Mouse (Mus musculus) hindbrain, embryonic 16.5 days (tissue): ENCODE measurements around the gene Fbxo41. TPM values are rescaled to one million over a fixed set of nuclear protein-coding genes. Genes with fewer than 3 reads are reported as not detected.

Experiments used
- ATAC-seq: fragments of 200-750 bp; cut with Nextera tagmentation; 2 replicates; pipeline ENCODE4 v1.8.0; 2017; ENCODE audit warnings: moderate TSS enrichment, moderate library complexity
- H3K27ac ChIP-seq: fragments of 300-500 bp; sonication (generic); 2 replicates; pipeline ENCODE4 v1.5.1; 2014; ENCODE audit warnings: low read depth, mild to moderate bottlenecking, control low read depth, low read length, moderate library complexity
- H3K27me3 ChIP-seq: fragments of 300-500 bp; sonication (generic); replicated peaks from 2 replicates; pipeline ENCODE4 v1.6.1; 2014; ENCODE audit warnings: low read length; ENCODE audit not compliant: control insufficient read depth, insufficient read depth
- H3K36me3 ChIP-seq: fragments of 300-500 bp; sonication (generic); 2 replicates; pipeline ENCODE4 v1.6.1; 2014; ENCODE audit warnings: mild to moderate bottlenecking, low read length, moderate library complexity, mixed read lengths; ENCODE audit not compliant: control insufficient read depth, insufficient read depth
- H3K4me1 ChIP-seq: fragments of 300-500 bp; sonication (generic); 2 replicates; pipeline ENCODE4 v1.6.1; 2014; ENCODE audit warnings: low read depth, low read length; ENCODE audit not compliant: control insufficient read depth, insufficient read depth
- H3K4me2 ChIP-seq: fragments of 300-500 bp; sonication (generic); 2 replicates; pipeline ENCODE4 v1.6.1; 2014; ENCODE audit warnings: mild to moderate bottlenecking, low read length, control low read depth, moderate library complexity
- H3K4me3 ChIP-seq: fragments of 300-500 bp; sonication (generic); 2 replicates; pipeline ENCODE4 v1.5.1; 2014; ENCODE audit warnings: mild to moderate bottlenecking, low read length, control low read depth, moderate library complexity
- H3K9ac ChIP-seq: fragments of 300-500 bp; sonication (generic); 2 replicates; pipeline ENCODE4 v1.6.1; 2014; ENCODE audit warnings: low read depth, mild to moderate bottlenecking, control low read depth, low read length, moderate library complexity
- H3K9me3 ChIP-seq: fragments of 300-500 bp; sonication (generic); 2 replicates; pipeline ENCODE4 v1.6.1; 2014; ENCODE audit warnings: mild to moderate bottlenecking, low read length, moderate library complexity; ENCODE audit not compliant: control insufficient read depth
- WGBS: fragments of 180-500 bp; shearing (Covaris S2); extraction: QIAGEN DNeasy Blood & Tissue Kit; methylation state at CpG from one replicate; pipeline ENCODE4 v1.1.7; 2014; 5-methylcytosine and 5-hydroxymethylcytosine counted together
- polyA plus RNA-seq: library from polyadenylated mRNA; unstranded; fragments of >200 nt; fragmentation: Nextera tagmentation; extraction: Ambion mirVana; gene quantifications from 2 replicates; pipeline ENCODE4 v1.2.1, GENCODE M21; 2015

Fbxo41 gene
- polyA plus RNA-seq, 1 experiment from 2014 or later, result 10.3 TPM

DNA sequence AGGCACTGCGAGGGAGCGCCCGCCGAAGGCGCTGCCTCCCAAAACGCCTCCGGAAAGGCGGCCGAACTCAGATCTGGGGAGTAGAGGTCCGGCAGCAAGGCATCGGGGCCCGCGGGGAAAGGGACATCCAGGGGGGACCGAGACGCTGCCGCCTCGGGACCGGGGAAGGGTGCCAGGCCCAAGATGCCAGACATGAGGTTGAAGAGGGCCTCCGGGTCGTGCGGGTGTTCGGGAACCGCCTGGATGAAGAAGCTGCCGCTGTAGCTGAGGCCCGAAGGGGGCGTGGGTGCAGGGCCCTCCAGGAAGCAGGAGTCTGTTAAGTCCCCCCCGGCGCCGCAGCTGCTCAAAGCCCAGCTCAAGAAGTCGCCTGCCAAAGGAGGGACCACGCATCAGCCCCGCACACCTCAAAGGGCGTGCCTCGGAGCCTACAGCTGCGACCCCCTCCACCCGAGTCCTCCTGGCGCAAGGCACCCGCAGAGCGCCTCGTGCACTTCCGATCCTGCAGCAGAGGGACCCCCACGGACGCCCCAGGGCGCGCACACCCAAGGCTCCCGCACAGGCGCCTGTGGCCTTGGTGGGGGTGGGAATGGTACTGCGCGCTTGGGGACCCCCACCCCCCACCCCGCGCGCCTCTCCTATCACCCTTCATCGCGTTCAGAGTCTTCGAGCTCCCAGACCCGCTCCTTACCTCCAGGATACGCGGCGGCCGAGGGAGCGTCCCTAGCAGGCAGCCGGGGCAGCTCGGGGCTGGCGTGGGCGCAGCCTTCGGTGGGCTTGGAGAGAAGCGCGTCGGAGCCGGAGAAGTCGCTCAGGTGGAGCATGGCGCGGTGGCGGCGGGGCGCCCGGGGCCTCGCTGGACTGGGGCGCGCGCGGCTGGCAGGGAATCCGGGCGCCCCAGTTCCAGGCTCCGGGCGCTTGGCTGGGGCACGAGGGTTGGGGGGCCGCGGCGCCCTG is 10.1 kb upstream of the Fbxo41 start:
- Histone ChIP-seq H3K27me3 (peaks cover 48% of the 10 kb centered on the region), H3K27ac (no peak overlapping the region), H3K9ac (no peak overlapping the region; the same call in 1 of the 2 replicates), H3K9me3 (no peaks in the 10 kb centered on the region), H3K4me1 (peaks cover 21% of the 10 kb centered on the region), H3K4me2 (peak overlapping the region; percentile 81), H3K4me3 (peak overlapping the region; percentile 51), H3K36me3 (no peaks in the 10 kb centered on the region)
- WGBS, result under 1% methylated on average over 79 of the region's 90 CpGs
- ATAC-seq, result peak; percentile 46

DNA sequence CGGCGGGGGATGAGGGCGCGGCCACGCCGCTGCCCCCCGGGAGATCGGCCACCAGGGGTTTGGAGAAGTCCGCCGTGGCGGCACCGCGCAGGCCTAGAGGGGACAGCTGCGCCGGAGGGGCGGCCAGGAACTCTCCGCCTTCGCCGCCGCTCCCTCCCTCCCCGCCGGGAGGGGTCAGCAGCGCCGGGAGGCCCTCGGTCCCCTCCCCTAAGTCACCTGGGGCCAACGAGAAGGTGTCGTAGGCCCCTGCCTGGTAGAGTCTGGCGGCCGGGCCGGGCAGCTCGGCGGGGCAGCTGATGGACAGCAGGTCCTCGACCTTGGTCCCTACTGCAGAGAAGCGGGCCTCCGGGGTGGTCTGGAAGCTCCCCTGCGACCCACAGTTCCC is 9.3 kb upstream of the Fbxo41 start:
- Histone ChIP-seq H3K4me1 (peaks cover 20% of the 10 kb centered on the region), H3K9me3 (no peaks in the 10 kb centered on the region), H3K4me3 (peak overlapping the region; percentile 51), H3K36me3 (no peaks in the 10 kb centered on the region), H3K9ac (peak overlapping the region; percentile 41; the same call in 1 of the 2 replicates), H3K27ac (no peak overlapping the region), H3K27me3 (peaks cover 48% of the 10 kb centered on the region), H3K4me2 (peak overlapping the region; percentile 81)
- ATAC-seq, result no peak
- WGBS, result 1% methylated on average over 34 of the region's 36 CpGs

DNA sequence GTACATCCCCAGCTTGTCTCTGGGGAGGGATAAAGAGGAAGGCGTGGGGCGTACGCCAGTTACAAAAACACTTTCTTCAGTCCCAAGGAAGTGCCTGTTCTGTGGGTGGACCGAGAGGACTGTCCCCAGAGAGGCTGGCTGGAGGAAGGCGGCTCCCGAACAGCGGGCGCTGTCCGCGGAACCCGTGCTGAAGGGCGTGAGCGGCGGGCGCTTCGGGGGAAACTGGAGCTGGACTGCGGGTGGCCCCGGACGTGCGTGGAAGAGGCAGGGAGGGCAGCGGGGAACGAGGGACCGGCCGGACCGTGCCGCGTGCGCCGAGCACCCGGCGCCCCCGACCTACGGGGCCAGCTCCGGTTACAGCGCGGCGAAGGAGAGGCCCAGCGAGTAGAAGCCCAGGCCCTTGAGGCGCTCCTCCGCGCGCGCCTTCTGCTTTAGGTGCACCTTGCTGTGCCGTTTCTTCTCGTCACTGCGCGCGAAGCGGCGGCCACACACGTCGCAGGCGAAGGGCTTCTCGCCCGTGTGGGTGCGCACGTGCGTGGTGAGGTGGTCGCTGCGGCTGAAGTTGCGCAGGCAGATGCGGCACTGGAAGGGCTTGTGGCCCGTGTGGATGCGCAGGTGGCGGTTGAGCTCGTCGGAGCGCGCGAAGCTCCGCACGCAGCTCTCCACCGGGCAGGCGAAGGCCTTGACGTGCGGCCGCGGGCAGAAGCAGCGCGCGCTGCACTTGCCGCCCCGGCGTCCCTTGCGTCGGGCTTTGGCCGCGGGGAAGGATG is 8.7 kb upstream of the Fbxo41 start:
- H3K36me3 ChIP-seq, result no peaks in the 10 kb centered on the region
- no peak for ATAC-seq
- peak overlapping the region; percentile 41; the same call in 1 of the 2 replicates for H3K9ac ChIP-seq
- peak overlapping the region; percentile 81 for H3K4me2 ChIP-seq
- peak overlapping the region; percentile 51 for H3K4me3 ChIP-seq
- H3K9me3 ChIP-seq, result no peaks in the 10 kb centered on the region
- WGBS, result under 1% methylated on average over 79 of the region's 88 CpGs
- peaks cover 20% of the 10 kb centered on the region for H3K4me1 ChIP-seq
- peaks cover 48% of the 10 kb centered on the region for H3K27me3 ChIP-seq
- H3K27ac ChIP-seq, result no peak overlapping the region

DNA sequence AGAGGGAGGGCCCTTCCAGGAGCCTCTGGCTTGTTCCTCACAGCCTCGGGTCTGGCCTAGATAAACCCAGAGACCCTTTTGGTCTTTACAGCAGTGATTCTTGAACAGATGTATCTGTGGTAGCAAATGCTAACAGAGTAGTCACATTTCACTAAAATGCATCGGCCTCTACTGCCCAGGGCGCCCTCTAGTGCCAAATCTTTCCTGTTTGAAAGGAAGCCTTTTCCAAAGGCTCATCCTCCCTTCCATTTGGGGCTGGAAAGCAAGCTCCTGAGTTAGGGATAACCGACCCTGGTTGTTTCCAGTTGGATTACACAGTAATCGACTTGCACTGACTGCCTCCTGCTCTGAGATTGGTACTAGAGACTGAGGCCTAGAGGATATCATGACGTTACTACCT is 7.7 kb upstream of the Fbxo41 start:
- WGBS, result 6% methylated on average over 6 of the region's 6 CpGs
- Histone ChIP-seq H3K27ac (no peak overlapping the region), H3K4me1 (peaks cover 20% of the 10 kb centered on the region), H3K9me3 (no peaks in the 10 kb centered on the region), H3K36me3 (no peaks in the 10 kb centered on the region), H3K4me2 (no peak overlapping the region), H3K9ac (no peak overlapping the region), H3K4me3 (no peak overlapping the region), H3K27me3 (peaks cover 42% of the 10 kb centered on the region)
- no peak for ATAC-seq

DNA sequence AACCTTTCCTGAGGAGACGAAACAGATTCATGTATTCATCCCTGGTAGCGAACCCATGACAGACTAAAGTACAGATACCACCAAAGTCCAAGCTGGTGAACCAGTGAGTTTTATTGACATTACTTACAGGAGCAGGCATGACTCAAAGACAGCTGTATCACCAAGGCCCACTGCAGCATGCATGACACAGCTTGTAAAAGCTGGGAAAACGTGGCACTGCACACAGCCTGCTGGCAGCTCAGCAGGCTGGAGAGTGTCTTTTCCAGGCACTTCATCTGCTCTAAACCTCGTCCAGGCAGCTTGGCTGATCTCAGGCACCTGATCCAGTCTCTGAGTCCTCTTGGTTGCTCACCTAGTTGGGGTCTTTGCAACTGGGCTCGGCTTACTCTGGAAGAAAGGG is 5.8 kb upstream of the Fbxo41 start:
- H3K27me3 ChIP-seq, result peaks cover 32% of the 10 kb centered on the region
- ATAC-seq, result no peak
- no peaks in the 10 kb centered on the region for H3K36me3 ChIP-seq
- no peak overlapping the region for H3K9ac ChIP-seq
- no peak overlapping the region for H3K4me3 ChIP-seq
- peaks cover 19% of the 10 kb centered on the region for H3K4me1 ChIP-seq
- WGBS, result 53% methylated on average over 5 of the region's 5 CpGs
- no peaks in the 10 kb centered on the region for H3K9me3 ChIP-seq
- H3K27ac ChIP-seq, result no peak overlapping the region
- no peak overlapping the region for H3K4me2 ChIP-seq

DNA sequence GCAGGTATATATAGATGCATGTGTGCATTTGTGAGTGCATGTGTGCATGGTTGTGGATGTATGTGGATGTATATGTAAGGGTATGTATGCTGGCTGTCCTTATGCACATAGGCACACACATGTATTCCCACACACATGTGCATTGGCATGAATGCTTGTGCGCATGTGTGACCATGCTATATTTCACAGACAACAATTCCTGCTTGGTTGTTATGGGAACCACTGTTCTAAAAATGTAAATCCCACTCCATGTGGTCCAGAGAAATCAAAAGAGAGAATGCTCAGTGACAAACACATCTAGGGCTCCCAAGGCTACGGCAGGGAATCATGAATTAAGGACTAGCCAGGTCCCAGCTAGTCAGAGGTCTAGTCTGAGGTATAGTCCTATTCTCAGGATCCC is 2.1 kb upstream of the Fbxo41 start:
- Histone ChIP-seq H3K4me2 (no peak overlapping the region), H3K36me3 (no peaks in the 10 kb centered on the region), H3K4me3 (no peak overlapping the region), H3K4me1 (peaks cover 11% of the 10 kb centered on the region), H3K9ac (no peak overlapping the region), H3K27me3 (peaks cover 3% of the 10 kb centered on the region; the same call in 1 of the 2 replicates), H3K9me3 (no peaks in the 10 kb centered on the region), H3K27ac (no peak overlapping the region)
- 61% methylated on average over 2 of the region's 2 CpGs for WGBS
- ATAC-seq, result no peak

DNA sequence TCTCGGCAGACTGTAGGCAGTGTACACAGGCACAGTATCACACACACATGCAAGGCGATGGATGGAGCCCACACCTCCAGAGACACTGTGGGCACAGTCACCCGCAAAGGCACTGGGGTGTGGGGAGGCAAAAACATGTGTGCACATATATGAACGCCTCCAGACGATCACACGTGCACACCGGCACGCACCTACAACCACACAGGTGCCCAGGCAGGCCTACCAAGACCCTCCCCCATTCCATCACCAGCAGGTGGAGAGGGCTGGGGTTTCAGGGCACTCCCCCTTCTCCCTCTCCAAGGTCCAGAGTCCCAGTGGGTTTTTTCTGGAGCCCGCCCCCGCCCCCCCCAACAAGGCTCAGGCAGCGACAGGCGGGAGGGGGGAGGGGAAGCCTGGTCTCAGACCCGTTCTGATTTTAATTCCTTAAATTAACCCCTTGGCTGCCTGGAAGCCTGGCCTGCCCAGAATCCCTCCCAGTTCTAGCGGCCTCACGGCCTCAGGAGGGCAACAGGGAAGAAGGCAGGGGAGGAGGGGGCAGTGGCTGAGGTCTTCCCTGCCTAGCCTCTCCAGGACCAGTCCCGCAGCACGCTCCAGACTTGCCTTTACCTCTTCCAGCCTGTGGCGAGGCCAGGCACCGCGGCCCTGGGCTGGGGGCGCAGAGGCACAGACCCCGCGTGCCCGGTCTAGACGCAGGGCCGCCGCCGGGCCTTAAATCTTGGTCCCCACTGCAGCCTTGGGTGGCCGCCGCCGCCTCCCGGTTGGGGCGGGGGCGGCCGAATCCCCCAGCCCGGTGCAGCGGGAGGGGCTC is 487 bp downstream of the Fbxo41 start:
- peak overlapping the region; percentile 89 for H3K27ac ChIP-seq
- WGBS, result 2% methylated on average over 32 of the region's 37 CpGs

DNA sequence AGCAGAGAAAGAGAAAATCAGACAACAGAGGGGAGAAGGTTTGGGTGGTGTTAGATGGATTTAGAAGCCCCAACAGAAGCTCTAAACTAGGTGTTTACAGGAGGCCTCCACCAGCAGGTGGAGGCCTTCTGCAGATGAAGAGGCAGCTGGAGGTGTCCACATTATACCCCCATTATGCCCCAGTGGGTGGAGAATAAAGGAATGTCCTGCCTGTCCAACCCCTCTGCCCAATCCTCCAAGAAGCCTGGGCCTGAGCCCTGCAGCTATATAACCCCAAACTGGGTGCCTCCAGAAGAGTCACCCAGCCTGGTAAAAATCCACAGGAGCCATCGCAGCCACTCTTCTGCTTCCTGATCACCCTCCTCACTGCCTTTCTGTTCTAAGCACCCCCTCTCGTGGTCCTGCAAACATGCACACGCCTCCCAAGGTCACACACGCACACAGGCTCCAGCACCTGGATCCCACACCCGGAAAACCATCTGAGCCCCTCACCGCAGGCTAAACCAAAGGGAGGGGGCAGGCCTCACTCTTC is 1.2 kb downstream of the Fbxo41 start:
- H3K9me3 ChIP-seq, result no peaks in the 10 kb centered on the region
- H3K9ac ChIP-seq, result peak overlapping the region; percentile 97
- peak overlapping the region; percentile 87 for H3K4me3 ChIP-seq
- peaks cover 11% of the 10 kb centered on the region for H3K4me1 ChIP-seq
- peak overlapping the region; percentile 89 for H3K27ac ChIP-seq
- H3K27me3 ChIP-seq, result no peaks in the 10 kb centered on the region
- peak; percentile 21 for ATAC-seq
- no peaks in the 10 kb centered on the region for H3K36me3 ChIP-seq
- WGBS, result 7% methylated on average over 6 of the region's 6 CpGs
- H3K4me2 ChIP-seq, result peak overlapping the region; percentile 76

More for the DNA sequence above, 487 bp downstream of the Fbxo41 start:
- ATAC-seq, result peak; percentile 78
- Histone ChIP-seq H3K27me3 (no peaks in the 10 kb centered on the region), H3K4me3 (peak overlapping the region; percentile 87), H3K4me1 (peaks cover 11% of the 10 kb centered on the region), H3K9me3 (no peaks in the 10 kb centered on the region), H3K36me3 (no peaks in the 10 kb centered on the region), H3K9ac (peak overlapping the region; percentile 97), H3K4me2 (peak overlapping the region; percentile 76)
